Mouse (Mus musculus) stomach, postnatal 0 days (tissue): ENCODE data around the gene Pds5b. TPM values are rescaled to one million over a fixed set of nuclear protein-coding genes. Genes with fewer than 3 reads are reported as not detected.
"Not testable (repeated sequence)": the region's sequence is repeated elsewhere in the genome, so short reads cannot be mapped to it uniquely, and the experiment has no call there.

Experiments
- ATAC-seq: fragments of 200-750 bp; cut with Nextera tagmentation; 2 replicates; pipeline ENCODE4 v1.8.0; 2017; ENCODE audit not compliant: low FRiP score, low TSS enrichment
- DNase-seq: peaks from one replicate; pipeline ENCODE4 v3.0.0-alpha.2; 2016; ENCODE audit warnings: low spot score
- H3K27ac ChIP-seq: fragments of 300-500 bp; sonication (generic); replicated peaks from 2 replicates; pipeline ENCODE4 v1.5.1; 2014; ENCODE audit warnings: mild to moderate bottlenecking, control low read depth
- H3K27me3 ChIP-seq: fragments of 300-500 bp; sonication (generic); 2 replicates; pipeline ENCODE4 v1.6.1; 2014; ENCODE audit warnings: low read length; ENCODE audit not compliant: control insufficient read depth, insufficient read depth
- H3K36me3 ChIP-seq: fragments of 300-500 bp; sonication (generic); 2 replicates; pipeline ENCODE4 v1.6.1; 2014; ENCODE audit warnings: low read length, mixed read lengths; ENCODE audit not compliant: control insufficient read depth, insufficient read depth
- H3K4me1 ChIP-seq: fragments of 300-500 bp; sonication (generic); replicated peaks from 2 replicates; pipeline ENCODE4 v1.6.1; 2014; ENCODE audit warnings: antibody characterized with exemption; ENCODE audit not compliant: control insufficient read depth, insufficient read depth
- H3K4me2 ChIP-seq: fragments of 300-500 bp; sonication (generic); replicated peaks from 2 replicates; pipeline ENCODE4 v1.6.1; 2014; ENCODE audit warnings: low read depth, mild to moderate bottlenecking, control low read depth, moderate library complexity
- H3K4me3 ChIP-seq: fragments of 300-500 bp; sonication (generic); 2 replicates; pipeline ENCODE4 v1.5.1; 2014; ENCODE audit warnings: low read depth, low read length, control low read depth
- H3K9ac ChIP-seq: fragments of 300-500 bp; sonication (generic); 2 replicates; pipeline ENCODE4 v1.6.1; 2014; ENCODE audit warnings: mild to moderate bottlenecking, low read length, control low read depth, mixed read lengths
- H3K9me3 ChIP-seq: fragments of 300-500 bp; sonication (generic); 2 replicates; pipeline ENCODE4 v1.6.1; 2016; ENCODE audit warnings: low read length; ENCODE audit not compliant: control insufficient read depth
- CTCF ChIP-seq: IDR thresholded peaks from 2 replicates; pipeline ENCODE4 v1.5.1; 2016; ENCODE audit warnings: antibody characterized with exemption, low read depth, mild to moderate bottlenecking, moderate library complexity
- EP300 ChIP-seq: optimal IDR thresholded peaks from 2 replicates; pipeline ENCODE3; 2016; ENCODE audit warnings: antibody characterized with exemption
- WGBS: fragments of 180-500 bp; shearing (Covaris S2); extraction: QIAGEN DNeasy Blood & Tissue Kit; methylation state at CpG from one replicate; pipeline ENCODE4 v1.1.7; 2014; 5-methylcytosine and 5-hydroxymethylcytosine counted together
- polyA plus RNA-seq: library from polyadenylated mRNA; unstranded; fragments of >200 nt; fragmentation: Nextera tagmentation; extraction: Ambion mirVana; gene quantifications from 2 replicates; pipeline ENCODE4 v1.2.1, GENCODE M21; 2015

The Pds5b gene
- polyA plus RNA-seq, 1 experiment from 2014 or later: 9.1 TPM

- WGBS: under 1% methylated on average over 10 of the region's 10 CpGs
- H3K27me3 ChIP-seq: no peaks in the 10 kb centered on the region
- no peak for DNase-seq
Measured at GRCm38 (mm10) chr5:150664794-150665131, 8.8 kb upstream of the Pds5b start.

GRCm38 (mm10) chr5:150665132-150665954 lies 8.2 kb upstream of the Pds5b start:
- Histone ChIP-seq H3K9ac (peak overlapping the region; percentile 96), H3K4me1 (no peaks in the 10 kb centered on the region), H3K4me3 (peak overlapping the region; percentile 95), H3K27me3 (no peaks in the 10 kb centered on the region), H3K36me3 (peaks cover 3% of the 10 kb centered on the region; the same call in 1 of the 2 replicates), H3K9me3 (no peaks in the 10 kb centered on the region), H3K4me2 (peak overlapping the region; percentile 54), H3K27ac (peak overlapping the region; percentile 99)
- TF ChIP-seq EP300 (peak; percentile 37), CTCF (peak; percentile 98)
- under 1% methylated on average over 52 of the region's 52 CpGs for WGBS
- peak; percentile 99 for ATAC-seq
- peak; percentile 94 for DNase-seq

More at GRCm38 (mm10) chr5:150664794-150665131, 8.8 kb upstream of the Pds5b start:
- H3K27ac ChIP-seq: peak overlapping the region; percentile 99
- H3K4me1 ChIP-seq: no peaks in the 10 kb centered on the region
- peak overlapping the region; percentile 96 for H3K9ac ChIP-seq
- ATAC-seq: no peak
- no peaks in the 10 kb centered on the region for H3K9me3 ChIP-seq
- H3K4me3 ChIP-seq: peak overlapping the region; percentile 95
- no peak for TF ChIP-seq CTCF
- peak; percentile 9 for TF ChIP-seq EP300
- peak overlapping the region; percentile 54 for H3K4me2 ChIP-seq
- H3K36me3 ChIP-seq: peaks cover 3% of the 10 kb centered on the region; the same call in 1 of the 2 replicates

- not testable (repeated sequence) for H3K27me3 ChIP-seq, H3K36me3 ChIP-seq, DNase-seq, ATAC-seq, H3K4me1 ChIP-seq, H3K9me3 ChIP-seq
- peak within 1 kb of the TSS; percentile 96 for H3K9ac ChIP-seq
- peak within 1 kb of the TSS; percentile 99 for H3K27ac ChIP-seq
- peak within 1 kb of the TSS; percentile 95 for H3K4me3 ChIP-seq
- peak within 1 kb of the TSS; percentile 54 for H3K4me2 ChIP-seq
- 90% methylated on average over 8 of the region's 9 CpGs for WGBS
Measured at GRCm38 (mm10) chr5:150666133-150666739, 7.3 kb upstream of the Pds5b start, which contains the start of gene N4bp2l2. N4bp2l2 (minus strand) TSS chr5:150666183.

- Histone ChIP-seq H3K4me1 (no peaks in the 10 kb centered on the region), H3K27me3 (no peaks in the 10 kb centered on the region), H3K9me3 (no peaks in the 10 kb centered on the region), H3K9ac (no peak overlapping the region), H3K4me2 (no peak overlapping the region), H3K27ac (no peak overlapping the region), H3K4me3 (no peak overlapping the region), H3K36me3 (no peaks in the 10 kb centered on the region)
- no peak for DNase-seq
- 63% methylated on average over 4 of the region's 4 CpGs for WGBS
- no peak for ATAC-seq
- TF ChIP-seq EP300 (no peak), CTCF (no peak)
Measured at GRCm38 (mm10) chr5:150668731-150669130, 4.8 kb upstream of the Pds5b start.

- no peak for DNase-seq
- no peak overlapping the region for H3K9ac ChIP-seq
- 90% methylated on average over 7 of the region's 7 CpGs for WGBS
- no peak for TF ChIP-seq EP300
- TF ChIP-seq CTCF: no peak
- H3K4me3 ChIP-seq: no peak overlapping the region
- no peak for ATAC-seq
- no peaks in the 10 kb centered on the region for H3K27me3 ChIP-seq
- H3K4me2 ChIP-seq: no peak overlapping the region
- H3K4me1 ChIP-seq: no peaks in the 10 kb centered on the region
- no peaks in the 10 kb centered on the region for H3K36me3 ChIP-seq
- H3K9me3 ChIP-seq: no peaks in the 10 kb centered on the region
- H3K27ac ChIP-seq: no peak overlapping the region
Measured at GRCm38 (mm10) chr5:150672343-150672742, 1.2 kb upstream of the Pds5b start.
